Mouse (Mus musculus): ENCODE measurements at regions not wholly inside any gene's neighbourhood (a gene's known extent, or its start where the extent isn't known, plus 50 kb on each side); places are given as distances from the start of the nearest gene placed in this dataset.
"Not testable (repeated sequence)": the region's sequence is repeated elsewhere in the genome, so short reads cannot be mapped to it uniquely, and the experiment has no call there.

- TF ChIP-seq CHD2 (IDR thresholded peaks at IDR 0.05; ENCODE audit: low read length); USF2 (IDR thresholded peaks at IDR 0.05; ENCODE audit: borderline replicate concordance in 1 of 2, insufficient read depth in 1 of 2, low read depth in 1 of 2, low read length in 2 of 2); POLR2A (IDR thresholded peaks at IDR 0.05; ENCODE audit: control insufficient read depth in 1 of 2, insufficient read depth in 1 of 2, low read depth in 1 of 2, low read length in 2 of 2, poor library complexity in 1 of 2); EP300 (IDR thresholded peaks at IDR 0.05; ENCODE audit: low read depth in 1 of 2, low read length in 2 of 2); TBP (IDR thresholded peaks at IDR 0.05; ENCODE audit: low read depth, low read length); MAX (IDR thresholded peaks at IDR 0.05; ENCODE audit: low read length); ZNF384 (IDR thresholded peaks at IDR 0.05; ENCODE audit: low read depth, low read length); JUND (IDR thresholded peaks at IDR 0.05; ENCODE audit: low read depth, low read length); POLR2AphosphoS2 (IDR thresholded peaks at IDR 0.05; ENCODE audit: low read length); HCFC1 (IDR thresholded peaks at IDR 0.05; ENCODE audit: low read depth, low read length): not testable (repeated sequence)
- peak in 1 of 3 experiments; percentile 14; a peak in 1 of 6 replicates for TF ChIP-seq CTCF (IDR thresholded peaks at IDR 0.05 in 2 of 3, conservative IDR thresholded peaks at IDR 0.05 in 1 of 3; ENCODE audit: control insufficient read depth in 1 of 3, insufficient read depth in 1 of 3, low read depth in 2 of 3, low read length in 3 of 3, poor library complexity in 1 of 3, severe bottlenecking in 1 of 3)
- peak; percentile 15 for TF ChIP-seq RAD21 (IDR thresholded peaks at IDR 0.05; ENCODE audit: low read depth, low read length)
Observed at GRCm38 (mm10) chr12:82082596-82082995, 86.5 kb upstream of the Sipa1l1 start.

All from MEL (cell line).